Mouse (Mus musculus) urinary bladder, postnatal 4 days (tissue): ENCODE measurements around the gene Galm.
"Not testable (repeated sequence)": the region's sequence is repeated elsewhere in the genome, so short reads cannot be mapped to it uniquely, and the experiment has no call there.

Source experiments
- DNase-seq, 2 experiments: peaks; one replicate each; pipeline ENCODE4 v3.0.0; 2021 to 2022; ENCODE audit warnings: low spot score in 2 of 2

The Galm gene

GRCm38 (mm10) chr17:80165741-80166140 is 38.5 kb downstream of the Galm start:
- no peak for DNase-seq

GRCm38 (mm10) chr17:80166346-80166745 is 39.1 kb downstream of the Galm start:
- DNase-seq, result no peak

DNA sequence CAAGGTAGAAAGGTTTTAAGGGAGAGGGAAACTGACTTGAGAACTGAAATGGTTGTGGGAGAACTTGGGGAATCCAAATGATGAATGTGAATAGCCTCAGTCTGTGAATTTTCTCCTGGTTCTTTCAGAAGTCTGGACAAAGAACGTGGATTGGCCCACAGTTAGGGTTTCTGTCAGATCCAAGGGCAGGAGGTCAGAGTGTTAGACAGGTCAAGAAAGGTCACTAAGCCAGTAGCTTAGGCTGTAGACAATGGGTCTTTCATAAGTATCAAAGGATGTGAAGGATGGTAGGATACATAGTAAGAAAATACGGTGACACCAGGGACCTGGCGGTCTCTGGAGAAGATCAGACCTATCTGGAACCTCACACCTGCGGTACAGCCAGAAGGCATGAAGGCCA is 40.2 kb downstream of the Galm start:
- no peak for DNase-seq

- no peak for DNase-seq
These were observed 40.6 kb downstream of the Galm start for GRCm38 (mm10) chr17:80167851-80168251.

GRCm38 (mm10) chr17:80168425-80169182 is 41.3 kb downstream of the Galm start:
- DNase-seq, result peak in 1 of 2 experiments; percentile 33

- DNase-seq, result no peak
These were observed 42.5 kb downstream of the Galm start for GRCm38 (mm10) chr17:80169792-80170191.

DNA sequence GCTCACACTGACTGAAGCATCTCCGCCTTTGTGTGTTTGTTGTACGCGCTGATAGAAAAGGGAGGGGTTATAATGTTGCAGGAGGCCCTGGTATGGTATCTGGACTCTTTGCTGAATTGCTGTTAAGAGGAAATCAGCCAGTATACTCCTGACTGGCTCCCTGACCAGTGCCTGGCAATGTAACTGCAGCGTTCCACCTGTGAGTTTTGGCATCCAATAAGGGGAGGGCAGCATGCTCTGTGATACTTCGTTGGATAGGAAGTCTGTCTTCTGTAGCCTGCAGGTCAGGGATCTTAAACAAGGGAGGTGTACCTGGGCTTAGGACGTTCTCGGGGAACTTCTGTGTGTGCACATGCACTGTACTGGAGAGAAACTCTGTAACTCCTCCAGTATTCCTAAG is 43.7 kb downstream of the Galm start:
- DNase-seq, result no peak

- DNase-seq, result no peak
These were observed 44.7 kb downstream of the Galm start for GRCm38 (mm10) chr17:80171948-80172347.

DNA sequence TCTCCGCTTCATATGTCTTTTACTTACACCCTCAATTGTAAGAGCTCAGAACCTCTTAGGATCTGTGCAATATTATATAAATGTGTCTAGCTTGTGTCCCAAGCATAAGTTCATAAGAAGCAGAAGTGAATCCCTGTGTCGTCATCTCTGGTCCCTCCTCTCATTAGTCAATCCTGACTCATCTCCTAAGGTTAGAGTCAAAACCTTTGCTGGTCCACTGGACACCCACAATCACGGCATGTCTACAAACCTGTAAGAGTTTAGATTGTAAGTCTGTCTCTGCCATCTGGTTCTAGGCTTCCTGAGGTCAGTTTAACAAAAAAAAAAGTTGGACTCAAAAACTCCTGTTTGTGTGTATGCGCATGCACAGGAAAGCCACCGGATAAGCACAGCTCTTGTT is 45.5 kb downstream of the Galm start:
- DNase-seq, result no peak

DNA sequence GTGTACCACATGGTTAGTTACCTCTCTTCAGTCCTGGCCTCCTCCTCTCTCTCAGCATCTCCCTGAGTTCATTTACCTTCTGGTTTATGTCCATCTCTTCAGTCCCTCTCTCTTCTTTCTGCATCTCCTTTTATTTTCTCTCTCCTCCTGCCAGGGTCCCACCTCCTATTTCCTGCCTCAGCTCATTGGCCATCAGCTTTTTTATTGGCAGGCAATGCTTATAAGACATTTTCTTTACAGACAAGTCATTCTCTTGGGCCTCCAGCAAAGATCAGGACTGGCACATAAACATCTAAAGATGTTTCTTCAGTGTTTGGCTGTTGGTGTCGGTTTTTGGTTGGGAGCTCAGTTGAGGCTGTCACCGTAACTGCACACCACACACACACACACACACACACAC is 46.4 kb downstream of the Galm start:
- DNase-seq, result no peak

GRCm38 (mm10) chr17:80174146-80174545 is 46.9 kb downstream of the Galm start:
- no peak for DNase-seq

GRCm38 (mm10) chr17:80174699-80175385 is 47.6 kb downstream of the Galm start:
- no peak for DNase-seq

GRCm38 (mm10) chr17:80175386-80175739 is 48.1 kb downstream of the Galm start:
- no peak for DNase-seq

GRCm38 (mm10) chr17:80175966-80176365 is 48.7 kb downstream of the Galm start:
- DNase-seq, result peak in 1 of 2 experiments; percentile 35

DNA sequence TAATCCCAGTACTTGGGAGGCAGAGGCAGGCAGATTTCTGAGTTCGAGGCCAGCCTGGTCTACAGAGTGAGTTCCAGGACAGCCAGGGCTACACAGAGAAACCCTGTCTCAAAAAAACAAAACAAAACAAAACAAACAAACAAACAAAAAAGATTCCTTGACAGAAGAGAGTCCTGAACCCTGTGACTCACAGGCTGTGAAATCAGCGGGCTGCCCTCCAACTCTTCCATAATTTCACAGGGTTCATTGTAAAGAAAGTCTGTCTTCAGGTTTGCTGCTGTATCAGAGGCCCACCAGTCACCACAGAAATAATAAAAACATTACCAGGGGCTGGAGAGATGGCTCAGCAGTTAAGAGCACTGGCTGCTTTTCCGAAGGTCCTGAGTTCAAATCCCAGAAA is 51.6 kb downstream of the Galm start:
- not testable (repeated sequence) for DNase-seq

DNA sequence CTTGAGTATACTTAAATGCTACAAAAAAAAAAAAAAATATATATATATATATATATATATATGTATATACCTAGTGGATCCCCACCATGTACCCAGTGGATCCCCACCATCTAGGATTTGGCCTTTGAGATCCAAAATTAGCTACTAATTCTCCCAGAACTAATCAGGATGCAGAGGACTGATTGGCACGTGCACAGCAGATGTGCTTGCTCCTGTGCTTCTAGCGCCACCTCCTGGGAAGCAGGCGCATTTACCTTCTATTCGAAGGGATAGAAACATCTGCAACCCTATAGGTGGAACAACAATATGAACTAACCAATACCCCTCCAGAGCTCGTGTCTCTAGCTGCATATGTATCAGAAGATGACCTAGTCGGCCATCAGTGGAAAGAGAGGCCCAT is 52.7 kb downstream of the Galm start:
- peak; percentile 64 to 79 for DNase-seq

- DNase-seq, result no peak
These were observed 53.2 kb downstream of the Galm start for GRCm38 (mm10) chr17:80180468-80180867.

GRCm38 (mm10) chr17:80183615-80184014 is 56.3 kb downstream of the Galm start:
- DNase-seq, result no peak

DNA sequence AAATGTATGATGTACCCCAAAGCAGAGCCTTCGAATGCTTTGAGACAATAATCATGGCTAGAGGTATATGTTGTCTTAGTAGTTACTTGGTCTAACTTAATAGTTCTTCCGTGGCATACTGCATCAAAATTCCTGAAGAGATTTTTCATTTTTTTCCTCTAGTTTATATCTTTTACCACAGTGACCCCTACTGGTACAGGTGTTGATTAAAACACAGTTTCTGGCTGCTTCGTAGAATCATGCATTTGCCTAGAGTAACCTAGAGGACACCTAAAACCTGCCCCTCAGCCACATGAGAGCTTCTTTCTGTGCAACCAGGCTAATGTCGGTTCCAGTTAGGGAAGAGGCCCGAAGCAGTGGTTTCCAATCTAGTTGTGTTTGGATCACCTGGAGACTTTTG is 65.8 kb downstream of the Galm start:
- no peak for DNase-seq

- no peak for DNase-seq
These were observed 72.0 kb downstream of the Galm start for GRCm38 (mm10) chr17:80199160-80199778.

DNA sequence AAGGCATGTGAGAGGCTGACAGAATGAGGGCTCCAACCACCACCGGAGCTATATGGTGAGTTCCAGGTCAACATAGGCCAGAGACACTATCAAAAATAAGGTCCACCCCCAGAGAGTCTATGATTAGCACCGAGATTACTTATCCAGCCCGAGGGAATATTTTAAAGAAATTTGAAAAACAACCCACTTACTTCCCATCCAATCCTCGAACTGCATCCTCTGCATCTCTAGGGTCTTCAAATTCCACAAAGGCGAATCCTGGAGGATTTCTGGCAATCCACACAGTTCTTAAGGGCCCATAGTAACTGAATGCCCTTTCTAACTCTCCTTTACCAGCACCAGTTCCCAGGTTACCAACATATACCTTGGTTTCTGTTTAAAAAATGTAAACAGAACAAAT is 78.4 kb downstream of the Galm start:
- DNase-seq, result no peak

- no peak for DNase-seq
These were observed 79.0 kb downstream of the Galm start for GRCm38 (mm10) chr17:80206301-80206670.
